Comparison of ENCODE assay signal across 19 mouse cellular contexts in genomic region chrX:85199398-85199797, GRCm38 (mm10). TPM values are rescaled to one million over a fixed set of nuclear protein-coding genes. Genes with fewer than 3 reads are reported as not detected.
DNase-seq lines count a peak whose midpoint lies in the region; ATAC-seq lines count a peak whose summit lies in the region.
"Had no signal": no experiment of that assay in that cellular context is flagged by ENCODE, and none has a peak within 500 bp of the region (broad histone marks: within the 10 kb centered on the region; RNA-seq: fewer than 3 reads in every experiment).

No protein-coding gene starts in this region.

- no peak overlapping the region for H3K27ac ChIP-seq in neural tube, embryonic 13.5 days (replicated peaks)
- H3K27ac ChIP-seq: embryonic facial prominence, embryonic 15.5 days; heart, embryonic 15.5 days had no signal

- peak; percentile 28 to 58 for DNase-seq in cerebellum, postnatal 10 days
- peak; percentile 0 for DNase-seq in kidney, postnatal 14 days
- no peak for DNase-seq in kidney, postnatal 25 days
- DNase-seq in neural tube, embryonic 10.5 days (ENCODE audit: extremely low spot score, low spot score): no peak
- DNase-seq in thymus, postnatal 36 days: no peak
- DNase-seq: heart, adult 11 months; liver; thymus, postnatal 4 days had no signal

- no peak overlapping the region for H3K4me2 ChIP-seq in neural tube, embryonic 13.5 days
- H3K4me2 ChIP-seq: embryonic facial prominence, embryonic 15.5 days; heart, embryonic 15.5 days had no signal

- no peaks in the 10 kb centered on the region for H3K9me3 ChIP-seq in neural tube, embryonic 13.5 days
- H3K9me3 ChIP-seq: embryonic facial prominence, embryonic 15.5 days; heart, embryonic 15.5 days had no signal

- H3K9ac ChIP-seq in neural tube, embryonic 13.5 days: no peak overlapping the region
- H3K9ac ChIP-seq: embryonic facial prominence, embryonic 15.5 days; heart, embryonic 15.5 days had no signal

- H3K27me3 ChIP-seq in neural tube, embryonic 13.5 days: no peaks in the 10 kb centered on the region
- H3K27me3 ChIP-seq: embryonic facial prominence, embryonic 15.5 days; heart, embryonic 15.5 days had no signal

- no peaks in the 10 kb centered on the region for H3K4me1 ChIP-seq in neural tube, embryonic 13.5 days (replicated peaks)
- H3K4me1 ChIP-seq: embryonic facial prominence, embryonic 15.5 days; heart, embryonic 15.5 days had no signal

- no peak overlapping the region for H3K4me3 ChIP-seq in neural tube, embryonic 13.5 days
- H3K4me3 ChIP-seq: embryonic facial prominence, embryonic 15.5 days; heart, embryonic 15.5 days had no signal

- 68% methylated on average over 3 of the region's 3 CpGs for WGBS in neural tube, embryonic 13.5 days

- ATAC-seq in cerebellum, adult (ENCODE audit: insufficient number of reproducible peaks, low FRiP score, low TSS enrichment): no peak
- ATAC-seq in neural tube, embryonic 13.5 days (ENCODE audit: low read depth): peak; percentile 79; the same call in 1 of the 2 replicates
- no peak for ATAC-seq in granulocyte monocyte progenitor cell, adult 5-6 weeks (replicated peaks; ENCODE audit: poor library complexity, severe bottlenecking)
- ATAC-seq: lung, postnatal 0 days had no signal

- H3K36me3 ChIP-seq in neural tube, embryonic 13.5 days: no peaks in the 10 kb centered on the region
- H3K36me3 ChIP-seq: embryonic facial prominence, embryonic 15.5 days; heart, embryonic 15.5 days had no signal

RNA-seq across cellular contexts. Expression of gene Fthl17a, which starts 50.1 kb away (rescaled TPM):
- not detected in 2 replicates for polyA plus RNA-seq in neural tube, embryonic 13.5 days (2015; fragmentation: Nextera tagmentation; extraction: Ambion mirVana)
- not detected in 2 replicates for total RNA-seq in granulocyte monocyte progenitor cell, adult 5-6 weeks (2014; fragmentation: Nextera tagmentation)
- not detected in 2 replicates for total RNA-seq in granulocyte monocyte progenitor cell, adult 5-6 weeks (2017)
- total RNA-seq: adrenal gland, adult 18-20 months; common myeloid progenitor, adult 5-6 weeks; left cerebral cortex, adult 8-10 months had no signal
- polyA plus RNA-seq: embryonic facial prominence, embryonic 15.5 days; heart, embryonic 15.5 days; kidney, embryonic 16.5 days; lung, postnatal 0 days; stomach, embryonic 16.5 days had no signal

Comparison
In these comparisons a context has a peak if more than half of its experiments do, and no peak if none do; other contexts are left out.
1. DNase-seq: peak in cerebellum, postnatal 10 days (2 of 2) and kidney, postnatal 14 days (single experiment); none in kidney, postnatal 25 days (0 of 2), neural tube, embryonic 10.5 days (single experiment) and thymus, postnatal 36 days (0 of 2).